Mouse (Mus musculus) ovary, postnatal 14 days (tissue): ENCODE data around the gene Dcaf10.
"Not testable (repeated sequence)": the region's sequence is repeated elsewhere in the genome, so short reads cannot be mapped to it uniquely, and the experiment has no call there.

ENCODE experiments used
- DNase-seq: peaks from one replicate; pipeline ENCODE4 v3.0.0; 2022; ENCODE audit warnings: low spot score

The Dcaf10 gene

GRCm38 (mm10) chr4:45341669-45342249, at the start of gene Dcaf10:
Dcaf10 (plus strand) TSS chr4:45342101.
- DNase-seq = peak; percentile 97

- peak; percentile 38 for DNase-seq
Observed at GRCm38 (mm10) chr4:45296662-45297564, 45.0 kb upstream of the Dcaf10 start, which contains the start of gene Trmt10b. Trmt10b (plus strand) TSS chr4:45297127.

- DNase-seq = no peak
Observed at GRCm38 (mm10) chr4:45305536-45305935, 36.4 kb upstream of the Dcaf10 start.

- DNase-seq = no peak
Observed at GRCm38 (mm10) chr4:45308046-45308445, 33.9 kb upstream of the Dcaf10 start.

- DNase-seq = no peak
Observed at GRCm38 (mm10) chr4:45308606-45309005, 33.3 kb upstream of the Dcaf10 start.

GRCm38 (mm10) chr4:45311056-45311455, 30.8 kb upstream of the Dcaf10 start:
- DNase-seq = no peak

GRCm38 (mm10) chr4:45320159-45320816, 21.6 kb upstream of the Dcaf10 start:
- peak; percentile 69 for DNase-seq

GRCm38 (mm10) chr4:45331139-45331538, 10.8 kb upstream of the Dcaf10 start:
- DNase-seq = peak; percentile 34

GRCm38 (mm10) chr4:45332466-45332865, 9.4 kb upstream of the Dcaf10 start:
- DNase-seq = no peak

- DNase-seq = no peak
Observed at GRCm38 (mm10) chr4:45341226-45341625, 675 bp upstream of the Dcaf10 start.

- DNase-seq = peak; percentile 38
Observed at GRCm38 (mm10) chr4:45342286-45343155, 620 bp downstream of the Dcaf10 start, which contains the start of gene Exosc3. Exosc3 (minus strand) TSS chr4:45342732.

GRCm38 (mm10) chr4:45356653-45357052, 14.8 kb downstream of the Dcaf10 start:
- DNase-seq = no peak

GRCm38 (mm10) chr4:45371261-45371660, 29.4 kb downstream of the Dcaf10 start:
- DNase-seq = no peak

GRCm38 (mm10) chr4:45374879-45375278, 33.0 kb downstream of the Dcaf10 start:
- no peak for DNase-seq

- no peak for DNase-seq
Observed at GRCm38 (mm10) chr4:45376573-45376972, 34.7 kb downstream of the Dcaf10 start.

GRCm38 (mm10) chr4:45380903-45381580, 39.1 kb downstream of the Dcaf10 start:
- not testable (repeated sequence) for DNase-seq

GRCm38 (mm10) chr4:45382133-45382532, 40.2 kb downstream of the Dcaf10 start:
- not testable (repeated sequence) for DNase-seq

GRCm38 (mm10) chr4:45387296-45387695, 45.4 kb downstream of the Dcaf10 start:
- DNase-seq = not testable (repeated sequence)

GRCm38 (mm10) chr4:45392099-45392498, 50.2 kb downstream of the Dcaf10 start:
- no peak for DNase-seq

- DNase-seq = no peak
Observed at GRCm38 (mm10) chr4:45392572-45392971, 50.7 kb downstream of the Dcaf10 start.

- DNase-seq = no peak
Observed at GRCm38 (mm10) chr4:45392994-45393393, 51.1 kb downstream of the Dcaf10 start.
